Mouse (Mus musculus) midbrain, embryonic 16.5 days (tissue): ENCODE measurements at regions not wholly inside any gene's neighbourhood (a gene's known extent, or its start where the extent isn't known, plus 50 kb on each side); places are given as distances from the start of the nearest gene placed in this dataset.

Source experiments
- ATAC-seq: fragments of 200-750 bp; cut with Nextera tagmentation; 2 replicates; pipeline ENCODE4 v1.8.0; 2017; ENCODE audit warnings: moderate TSS enrichment
- H3K27ac ChIP-seq: fragments of 300-500 bp; sonication (generic); 2 replicates; pipeline ENCODE4 v1.5.1; 2014; ENCODE audit warnings: mild to moderate bottlenecking, low read length, mixed read lengths
- H3K27me3 ChIP-seq: fragments of 300-500 bp; sonication (generic); 2 replicates; pipeline ENCODE4 v1.6.1; 2014; ENCODE audit warnings: low read depth, low read length, mixed read lengths; ENCODE audit not compliant: control insufficient read depth, insufficient read depth
- H3K36me3 ChIP-seq: fragments of 300-500 bp; sonication (generic); 2 replicates; pipeline ENCODE4 v1.6.1; 2014; ENCODE audit warnings: mild to moderate bottlenecking, low read length, moderate library complexity, mixed read lengths; ENCODE audit not compliant: control insufficient read depth, insufficient read depth
- H3K4me1 ChIP-seq: fragments of 300-500 bp; sonication (generic); 2 replicates; pipeline ENCODE4 v1.6.1; 2014; ENCODE audit warnings: mild to moderate bottlenecking, low read length, mixed read lengths; ENCODE audit not compliant: control insufficient read depth, insufficient read depth
- H3K4me2 ChIP-seq: fragments of 300-500 bp; sonication (generic); 2 replicates; pipeline ENCODE4 v1.6.1; 2014; ENCODE audit warnings: mild to moderate bottlenecking, low read length, mixed read lengths
- H3K4me3 ChIP-seq: fragments of 300-500 bp; sonication (generic); 2 replicates; pipeline ENCODE4 v1.5.1; 2014; ENCODE audit warnings: low read depth, mild to moderate bottlenecking, low read length, moderate library complexity, mixed read lengths
- H3K9ac ChIP-seq: fragments of 300-500 bp; sonication (generic); 2 replicates; pipeline ENCODE4 v1.6.1; 2014; ENCODE audit warnings: low read depth, low read length, mixed read lengths
- H3K9me3 ChIP-seq: fragments of 300-500 bp; sonication (generic); replicated peaks from 2 replicates; pipeline ENCODE4 v1.6.1; 2014; ENCODE audit warnings: mild to moderate bottlenecking, low read length, mixed read lengths; ENCODE audit not compliant: control insufficient read depth, poor library complexity, severe bottlenecking
- WGBS: fragments of 180-500 bp; shearing (Covaris S2); extraction: QIAGEN DNeasy Blood & Tissue Kit; methylation state at CpG from one replicate; pipeline ENCODE4 v1.1.7; 2014; 5-methylcytosine and 5-hydroxymethylcytosine counted together

DNA sequence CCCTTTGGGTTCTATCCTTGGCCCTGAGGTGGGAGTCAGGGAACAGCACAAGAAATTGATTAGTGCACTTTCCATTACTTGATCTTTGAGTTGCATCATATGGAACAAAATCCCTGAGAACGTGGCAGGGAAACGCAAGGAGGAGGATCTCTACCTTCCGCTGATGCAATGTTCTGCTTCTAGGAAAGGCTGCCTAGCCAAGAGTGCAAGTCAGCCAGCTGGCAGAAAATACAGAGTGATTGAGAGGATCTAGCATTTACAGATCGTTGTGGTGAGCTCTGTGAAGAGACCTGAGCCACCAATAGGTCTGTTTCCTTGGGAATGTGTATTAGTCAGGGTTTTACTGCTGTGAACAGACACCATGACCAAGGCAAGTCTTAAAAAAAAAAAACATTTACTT, 108.8 kb downstream of the Zfp330 start:
- Histone ChIP-seq H3K27ac (no peak overlapping the region), H3K4me3 (no peak overlapping the region), H3K4me2 (no peak overlapping the region), H3K4me1 (no peaks in the 10 kb centered on the region), H3K36me3 (no peaks in the 10 kb centered on the region), H3K9ac (no peak overlapping the region), H3K27me3 (no peaks in the 10 kb centered on the region), H3K9me3 (no peaks in the 10 kb centered on the region)
- no peak for ATAC-seq
- 94% methylated on average over 4 of the region's 4 CpGs for WGBS

DNA sequence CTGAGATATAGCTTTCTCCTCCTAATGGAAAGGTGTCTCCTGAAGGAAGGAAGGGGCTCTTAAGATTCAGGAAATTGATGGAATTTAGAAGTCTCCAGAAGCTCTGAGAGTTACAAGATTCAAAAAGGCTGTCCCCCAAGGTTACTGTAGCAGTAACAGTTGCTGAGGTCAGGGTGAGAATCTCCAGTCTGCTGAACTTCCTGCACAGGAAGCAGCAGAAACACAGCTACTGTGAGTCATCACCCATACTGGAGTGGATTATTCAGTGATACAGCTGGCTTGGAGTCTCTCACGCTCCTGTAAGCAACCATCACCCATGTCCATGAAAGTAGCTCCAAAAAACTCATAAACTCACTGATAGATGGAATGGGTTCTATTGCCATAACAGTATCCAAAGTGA, 133.5 kb downstream of the Zfp330 start:
- no peak for ATAC-seq
- no peak overlapping the region for H3K9ac ChIP-seq
- no peak overlapping the region for H3K4me3 ChIP-seq
- no peaks in the 10 kb centered on the region for H3K4me1 ChIP-seq
- no peaks in the 10 kb centered on the region for H3K9me3 ChIP-seq
- H3K27ac ChIP-seq = no peak overlapping the region
- no peaks in the 10 kb centered on the region for H3K36me3 ChIP-seq
- H3K27me3 ChIP-seq = no peaks in the 10 kb centered on the region
- no peak overlapping the region for H3K4me2 ChIP-seq
- WGBS = 76% methylated on average over 1 of the region's 1 CpGs

DNA sequence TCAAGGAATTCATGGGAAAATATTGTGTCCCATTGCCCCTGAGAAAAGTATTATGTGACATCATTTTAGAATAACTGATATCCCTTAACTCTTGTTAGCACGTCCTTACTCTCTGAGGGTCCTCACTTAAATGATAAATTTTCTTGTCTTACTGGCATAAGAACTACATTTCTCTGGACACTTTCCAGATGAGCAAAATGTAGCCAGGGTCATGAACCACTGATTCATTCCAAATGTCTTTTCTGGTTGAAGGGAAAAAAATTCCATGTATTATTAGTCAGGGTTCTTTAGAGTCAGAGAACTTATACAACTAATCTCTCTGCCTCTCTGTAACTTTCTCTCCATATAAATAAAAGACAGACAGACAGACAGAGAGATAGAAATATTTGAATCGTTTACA, 143.5 kb downstream of the Zfp330 start:
- no peaks in the 10 kb centered on the region for H3K4me1 ChIP-seq
- H3K4me2 ChIP-seq = no peak overlapping the region
- 81% methylated on average over 2 of the region's 2 CpGs for WGBS
- ATAC-seq = no peak
- no peak overlapping the region for H3K4me3 ChIP-seq
- H3K27me3 ChIP-seq = no peaks in the 10 kb centered on the region
- no peaks in the 10 kb centered on the region for H3K9me3 ChIP-seq
- H3K27ac ChIP-seq = no peak overlapping the region
- H3K9ac ChIP-seq = no peak overlapping the region
- no peaks in the 10 kb centered on the region for H3K36me3 ChIP-seq

DNA sequence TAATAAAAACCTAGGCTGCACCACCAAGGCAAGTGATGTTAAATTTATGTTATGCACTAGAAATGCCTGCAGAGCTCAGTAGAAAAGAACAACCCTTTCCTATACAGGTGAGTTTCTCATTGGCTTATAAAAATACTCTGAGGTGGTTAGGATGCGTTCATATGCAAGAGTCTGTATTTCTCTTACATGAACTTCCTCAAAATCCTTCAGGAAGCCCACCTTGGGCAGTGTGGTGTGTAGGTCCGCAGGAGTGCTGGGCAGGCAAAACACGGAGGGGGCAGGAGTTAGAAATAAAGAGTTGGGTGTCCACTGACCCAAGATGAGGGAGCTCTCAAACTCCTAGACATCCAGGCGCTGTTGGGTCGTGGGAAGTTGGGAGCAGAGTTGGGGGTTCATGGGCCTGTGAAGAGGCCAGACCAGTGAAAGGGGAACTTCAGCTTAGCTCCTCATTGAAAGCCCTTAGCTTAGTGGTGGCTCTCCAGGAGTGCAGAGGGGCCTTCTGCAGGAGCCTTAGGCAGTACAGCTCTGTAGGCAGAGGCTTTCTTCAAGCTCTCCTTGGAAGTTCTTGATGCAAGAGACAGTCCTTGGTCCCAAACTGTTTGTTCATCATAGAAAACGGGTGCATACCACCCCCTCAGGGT, 150.0 kb downstream of the Zfp330 start:
- WGBS = 90% methylated on average over 6 of the region's 6 CpGs
- ATAC-seq = no peak

DNA sequence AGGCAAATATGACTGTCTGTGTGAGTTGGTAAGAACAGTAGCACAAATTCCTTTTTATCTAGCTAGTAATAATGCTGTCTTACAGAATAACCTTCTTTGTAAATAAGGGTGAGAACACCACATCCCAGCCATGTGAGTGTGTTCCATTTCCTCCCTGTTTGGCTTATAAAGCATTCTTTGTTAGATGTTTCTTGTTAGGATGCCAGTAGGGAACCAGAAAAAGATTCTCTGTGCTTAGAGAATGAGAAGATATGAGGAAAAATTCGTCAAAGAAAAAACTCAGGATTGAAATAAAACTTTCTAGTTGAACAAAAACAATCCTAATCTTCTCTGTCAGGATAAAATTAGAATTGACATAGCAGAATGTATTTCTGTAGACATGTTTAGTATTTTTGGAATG, 155.3 kb downstream of the Zfp330 start:
- Histone ChIP-seq H3K4me2 (no peak overlapping the region), H3K27me3 (no peaks in the 10 kb centered on the region), H3K36me3 (no peaks in the 10 kb centered on the region), H3K9ac (no peak overlapping the region), H3K4me3 (no peak overlapping the region), H3K27ac (no peak overlapping the region), H3K9me3 (no peaks in the 10 kb centered on the region), H3K4me1 (no peaks in the 10 kb centered on the region)
- WGBS = 37% methylated on average over 1 of the region's 1 CpGs
- no peak for ATAC-seq

More for the DNA sequence above, 150.0 kb downstream of the Zfp330 start:
- Histone ChIP-seq H3K4me2 (no peak overlapping the region), H3K27ac (no peak overlapping the region), H3K36me3 (no peaks in the 10 kb centered on the region), H3K4me1 (no peaks in the 10 kb centered on the region), H3K9ac (no peak overlapping the region), H3K4me3 (no peak overlapping the region), H3K9me3 (no peaks in the 10 kb centered on the region), H3K27me3 (no peaks in the 10 kb centered on the region)

- Histone ChIP-seq H3K4me2 (no peak overlapping the region), H3K27ac (no peak overlapping the region), H3K27me3 (no peaks in the 10 kb centered on the region), H3K4me1 (no peaks in the 10 kb centered on the region), H3K9me3 (no peaks in the 10 kb centered on the region), H3K36me3 (no peaks in the 10 kb centered on the region), H3K4me3 (no peak overlapping the region), H3K9ac (no peak overlapping the region)
- ATAC-seq = no peak
- WGBS = 40% methylated on average over 3 of the region's 3 CpGs
Measured at GRCm38 (mm10) chr8:82601556-82601955, 172.4 kb downstream of the Zfp330 start.

- ATAC-seq = no peak
- Histone ChIP-seq H3K4me2 (no peak overlapping the region), H3K9ac (no peak overlapping the region), H3K27ac (no peak overlapping the region), H3K27me3 (no peaks in the 10 kb centered on the region), H3K4me1 (no peaks in the 10 kb centered on the region), H3K9me3 (no peaks in the 10 kb centered on the region), H3K4me3 (no peak overlapping the region), H3K36me3 (no peaks in the 10 kb centered on the region)
- WGBS = 93% methylated on average over 1 of the region's 1 CpGs
Measured at GRCm38 (mm10) chr8:82573434-82573833, 170.4 kb upstream of the Il15 start.

DNA sequence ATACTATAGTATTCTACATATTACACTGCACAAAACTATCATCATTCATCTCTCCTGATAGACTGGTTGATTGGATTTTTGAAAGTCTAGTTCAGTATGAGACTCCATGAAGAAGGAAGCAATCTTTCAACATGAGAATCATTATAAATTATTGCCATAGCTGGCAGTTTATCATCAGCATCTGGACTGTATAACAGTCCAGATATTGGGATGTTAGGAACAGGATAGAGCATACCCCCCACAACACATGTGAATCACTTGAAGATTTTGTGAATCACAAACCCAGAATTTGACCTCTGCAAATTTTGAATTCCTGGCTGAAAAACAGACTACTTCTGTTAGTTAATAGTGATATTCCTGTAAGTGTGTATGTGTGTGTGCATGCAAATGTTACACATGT, 135.1 kb upstream of the Il15 start:
- no peaks in the 10 kb centered on the region for H3K9me3 ChIP-seq
- no peak overlapping the region for H3K9ac ChIP-seq
- no peaks in the 10 kb centered on the region for H3K36me3 ChIP-seq
- no peak for ATAC-seq
- no peaks in the 10 kb centered on the region for H3K4me1 ChIP-seq
- H3K4me3 ChIP-seq = no peak overlapping the region
- H3K27me3 ChIP-seq = no peaks in the 10 kb centered on the region
- H3K4me2 ChIP-seq = no peak overlapping the region
- H3K27ac ChIP-seq = no peak overlapping the region

GRCm38 (mm10) chr8:82529153-82529552, 126.1 kb upstream of the Il15 start:
- no peaks in the 10 kb centered on the region for H3K36me3 ChIP-seq
- WGBS = 91% methylated on average over 3 of the region's 3 CpGs
- H3K9me3 ChIP-seq = no peaks in the 10 kb centered on the region
- no peak overlapping the region for H3K4me2 ChIP-seq
- no peaks in the 10 kb centered on the region for H3K27me3 ChIP-seq
- no peak overlapping the region for H3K27ac ChIP-seq
- no peak overlapping the region for H3K9ac ChIP-seq
- H3K4me3 ChIP-seq = no peak overlapping the region
- no peak for ATAC-seq
- H3K4me1 ChIP-seq = no peaks in the 10 kb centered on the region
